Mouse (Mus musculus) intestine, embryonic 15.5 days (tissue): ENCODE measurements around the gene Capg. TPM values are rescaled to one million over a fixed set of nuclear protein-coding genes. Genes with fewer than 3 reads are reported as not detected.

ENCODE experiments used
- ATAC-seq: fragments of 200-750 bp; cut with Nextera tagmentation; 2 replicates; pipeline ENCODE4 v1.8.0; 2017; ENCODE audit warnings: moderate TSS enrichment, moderate library complexity
- H3K27ac ChIP-seq: fragments of 300-500 bp; sonication (generic); 2 replicates; pipeline ENCODE4 v1.5.1; 2015; ENCODE audit warnings: mild to moderate bottlenecking, inconsistent platforms
- H3K27me3 ChIP-seq: fragments of 300-500 bp; sonication (generic); replicated peaks from 2 replicates; pipeline ENCODE4 v1.6.1; 2015; ENCODE audit warnings: inconsistent platforms
- H3K36me3 ChIP-seq: fragments of 300-500 bp; sonication (generic); 2 replicates; pipeline ENCODE4 v1.6.1; 2015; ENCODE audit warnings: inconsistent platforms
- H3K4me1 ChIP-seq: fragments of 300-500 bp; sonication (generic); replicated peaks from 2 replicates; pipeline ENCODE4 v1.6.1; 2015; ENCODE audit warnings: inconsistent platforms
- H3K4me2 ChIP-seq: fragments of 300-500 bp; sonication (generic); replicated peaks from 2 replicates; pipeline ENCODE4 v1.6.1; 2015; ENCODE audit warnings: mild to moderate bottlenecking, inconsistent platforms
- H3K4me3 ChIP-seq: fragments of 300-500 bp; sonication (generic); replicated peaks from 2 replicates; pipeline ENCODE4 v1.5.1; 2015; ENCODE audit warnings: inconsistent platforms
- H3K9ac ChIP-seq: fragments of 300-500 bp; sonication (generic); 2 replicates; pipeline ENCODE4 v1.6.1; 2015; ENCODE audit warnings: inconsistent platforms
- H3K9me3 ChIP-seq: fragments of 300-500 bp; sonication (generic); 2 replicates; pipeline ENCODE4 v1.6.1; 2016; ENCODE audit warnings: inconsistent platforms
- WGBS: fragments of 180-500 bp; shearing (Covaris S2); methylation state at CpG from one replicate; pipeline ENCODE4 v1.1.7; 2015; 5-methylcytosine and 5-hydroxymethylcytosine counted together
- polyA plus RNA-seq: library from polyadenylated mRNA; unstranded; fragments of >200 nt; fragmentation: Nextera tagmentation; extraction: Ambion mirVana; gene quantifications from 2 replicates; pipeline ENCODE4 v1.2.1, GENCODE M21; 2015

The Capg gene
- polyA plus RNA-seq, 1 experiment from 2014 or later = 33.5 TPM

DNA sequence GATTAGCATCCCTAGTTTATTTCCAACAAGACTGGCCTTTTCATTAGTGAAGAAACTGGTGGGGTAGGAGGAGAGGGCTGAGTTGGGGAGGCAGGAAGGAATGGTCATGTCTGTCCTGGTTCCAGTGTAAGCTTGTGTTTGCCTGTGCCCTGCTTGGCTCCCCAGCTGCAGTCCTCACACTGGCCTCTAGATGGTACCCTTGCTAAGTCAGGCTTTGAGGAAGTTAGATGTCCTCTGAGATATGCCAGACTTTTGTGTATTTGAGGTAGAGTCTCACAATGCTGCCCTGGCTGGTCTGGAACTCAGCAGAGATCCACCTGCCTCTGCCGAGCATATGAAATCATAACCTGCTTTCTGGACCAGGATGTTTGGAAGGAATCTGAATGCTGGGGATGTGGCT is 57.5 kb downstream of the Capg start:
- 18% methylated on average over 1 of the region's 1 CpGs for WGBS
- H3K4me1 ChIP-seq = peaks cover 4% of the 10 kb centered on the region; the same call in 1 of the 2 replicates

DNA sequence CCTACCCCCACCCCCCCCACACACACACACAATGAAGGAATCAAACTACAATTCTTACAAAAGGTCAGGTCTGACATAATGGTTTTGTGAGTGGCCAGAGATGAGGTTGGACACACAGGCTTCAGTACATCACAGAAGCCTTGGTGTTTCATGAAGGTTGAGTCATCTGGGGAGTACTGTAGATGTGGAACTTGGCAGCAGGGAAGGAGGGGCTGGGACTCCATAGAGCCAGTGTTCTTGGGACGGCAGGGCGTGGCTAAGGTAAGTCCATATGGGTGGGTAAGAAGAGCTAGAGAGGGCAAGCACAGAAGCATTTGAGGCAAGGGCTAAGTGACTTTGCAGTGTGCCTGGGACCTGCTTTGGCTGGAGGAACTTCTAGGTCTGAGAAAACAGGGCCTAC is 59.9 kb downstream of the Capg start:
- Histone ChIP-seq H3K36me3 (peaks cover 17% of the 10 kb centered on the region), H3K4me3 (no peak overlapping the region), H3K4me2 (no peak overlapping the region), H3K27me3 (no peaks in the 10 kb centered on the region), H3K27ac (no peak overlapping the region), H3K4me1 (no peaks in the 10 kb centered on the region), H3K9ac (no peak overlapping the region), H3K9me3 (no peaks in the 10 kb centered on the region)
- no peak for ATAC-seq
- 87% methylated on average over 2 of the region's 2 CpGs for WGBS

More for the DNA sequence above, 57.5 kb downstream of the Capg start:
- no peaks in the 10 kb centered on the region for H3K27me3 ChIP-seq
- no peak overlapping the region for H3K4me3 ChIP-seq
- H3K9me3 ChIP-seq = no peaks in the 10 kb centered on the region
- no peak overlapping the region for H3K27ac ChIP-seq
- H3K4me2 ChIP-seq = no peak overlapping the region
- no peak overlapping the region for H3K9ac ChIP-seq
- H3K36me3 ChIP-seq = peaks cover 9% of the 10 kb centered on the region
- ATAC-seq = no peak

DNA sequence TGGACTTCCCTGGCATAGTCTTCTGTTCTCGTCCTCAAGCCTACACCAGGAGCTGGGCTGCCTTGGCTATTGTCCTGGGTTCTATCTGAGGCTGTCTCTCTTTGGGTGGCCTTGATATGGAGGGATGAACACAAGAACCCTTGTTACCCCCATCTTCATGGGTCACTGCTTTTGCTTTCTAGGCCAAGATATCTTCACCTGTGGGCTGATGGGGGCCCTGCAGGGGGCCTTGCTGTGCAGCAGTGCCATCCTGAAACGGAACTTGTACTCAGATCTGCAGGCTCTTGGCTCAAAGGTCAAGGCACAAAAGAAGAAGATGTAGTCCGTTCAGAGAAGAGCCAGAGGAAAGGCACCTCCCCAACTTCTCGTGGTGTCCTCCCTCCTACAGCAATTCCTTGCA is 62.9 kb downstream of the Capg start:
- no peak overlapping the region for H3K4me2 ChIP-seq
- no peak overlapping the region for H3K4me3 ChIP-seq
- no peak overlapping the region for H3K9ac ChIP-seq
- WGBS = 80% methylated on average over 4 of the region's 4 CpGs
- no peak for ATAC-seq
- no peaks in the 10 kb centered on the region for H3K9me3 ChIP-seq
- no peaks in the 10 kb centered on the region for H3K27me3 ChIP-seq
- peaks cover 36% of the 10 kb centered on the region for H3K36me3 ChIP-seq
- H3K27ac ChIP-seq = no peak overlapping the region
- no peaks in the 10 kb centered on the region for H3K4me1 ChIP-seq

DNA sequence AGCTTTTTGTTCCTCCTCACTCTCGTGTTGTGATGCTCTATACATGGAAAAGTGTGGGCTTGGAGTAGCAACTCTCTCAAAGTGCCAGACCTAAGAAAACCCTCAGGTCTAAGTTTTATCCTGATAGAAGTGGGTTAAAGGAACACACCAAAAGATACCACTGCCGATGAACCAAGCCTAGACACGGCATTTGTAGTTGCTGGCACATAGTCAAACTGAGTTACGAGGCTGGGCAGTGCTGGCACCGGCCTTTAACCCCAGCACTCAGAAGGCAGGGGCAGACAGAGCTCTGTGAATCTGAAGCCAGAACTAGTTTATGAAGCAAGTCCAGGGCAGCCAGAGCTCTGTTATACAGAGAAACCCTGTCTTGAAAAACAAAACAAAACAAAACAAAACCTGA is 63.5 kb downstream of the Capg start:
- no peak overlapping the region for H3K27ac ChIP-seq
- H3K9ac ChIP-seq = no peak overlapping the region
- no peak overlapping the region for H3K4me2 ChIP-seq
- no peaks in the 10 kb centered on the region for H3K9me3 ChIP-seq
- 84% methylated on average over 5 of the region's 5 CpGs for WGBS
- H3K4me1 ChIP-seq = no peaks in the 10 kb centered on the region
- H3K4me3 ChIP-seq = no peak overlapping the region
- no peak for ATAC-seq
- no peaks in the 10 kb centered on the region for H3K27me3 ChIP-seq
- H3K36me3 ChIP-seq = peaks cover 36% of the 10 kb centered on the region

DNA sequence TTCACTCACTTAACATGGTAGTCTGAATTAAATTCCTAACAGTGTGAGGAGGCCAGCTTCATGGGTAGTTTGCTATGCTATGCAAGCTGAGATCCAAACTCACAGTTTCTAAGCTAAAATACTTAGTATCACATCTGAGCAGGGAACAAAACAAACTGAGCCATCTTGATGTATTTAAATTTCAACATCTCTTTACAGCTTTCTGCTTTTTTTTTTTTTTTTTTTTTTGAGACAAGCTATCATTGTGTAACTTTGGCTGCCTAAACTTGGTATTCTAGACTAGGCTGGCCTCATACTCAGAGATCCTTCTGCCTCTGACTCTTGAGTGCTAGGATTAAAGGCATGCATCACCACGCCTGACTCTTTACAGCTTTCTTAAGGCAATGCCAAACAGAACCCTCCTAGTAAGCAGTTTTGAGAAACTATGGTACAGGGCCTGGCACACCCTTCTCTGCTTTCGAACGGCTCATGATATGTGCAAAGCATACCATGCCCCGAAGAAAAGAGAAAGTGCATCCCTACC is 64.5 kb downstream of the Capg start:
- Histone ChIP-seq H3K4me1 (no peaks in the 10 kb centered on the region), H3K36me3 (peaks cover 41% of the 10 kb centered on the region), H3K9me3 (no peaks in the 10 kb centered on the region), H3K27me3 (no peaks in the 10 kb centered on the region), H3K4me3 (no peak overlapping the region), H3K4me2 (no peak overlapping the region), H3K9ac (no peak overlapping the region), H3K27ac (no peak overlapping the region)
- WGBS = 89% methylated on average over 4 of the region's 4 CpGs
- no peak for ATAC-seq

GRCm38 (mm10) chr6:72610261-72610660 is 66.1 kb downstream of the Capg start:
- no peak overlapping the region for H3K9ac ChIP-seq
- WGBS = 74% methylated on average over 4 of the region's 4 CpGs
- no peak overlapping the region for H3K4me2 ChIP-seq
- no peak overlapping the region for H3K27ac ChIP-seq
- H3K27me3 ChIP-seq = no peaks in the 10 kb centered on the region
- no peaks in the 10 kb centered on the region for H3K9me3 ChIP-seq
- no peak overlapping the region for H3K4me3 ChIP-seq
- H3K4me1 ChIP-seq = peaks cover 11% of the 10 kb centered on the region
- peaks cover 41% of the 10 kb centered on the region for H3K36me3 ChIP-seq
- no peak for ATAC-seq

Other genes with a start within 250 kb of the Capg start
- gene Sftpb, start 239.8 kb upstream of the Capg start, polyA plus RNA-seq = not detected in 2 replicates
- 38.2 and 42.6 TPM in 2 replicates for gene Usp39, start 199.2 kb upstream of the Capg start, polyA plus RNA-seq
- gene 0610030E20Rik, start 197.1 kb upstream of the Capg start, polyA plus RNA-seq = 25.9 and 26.1 TPM in 2 replicates
- gene Tmem150a, start 188.9 kb upstream of the Capg start, polyA plus RNA-seq = 11.3 and 14.4 TPM in 2 replicates
- 122 and 133 TPM in 2 replicates for gene Rnf181, start 177.4 kb upstream of the Capg start, polyA plus RNA-seq
- 19.2 and 19.4 TPM in 2 replicates for gene Vamp5, start 163.9 kb upstream of the Capg start, polyA plus RNA-seq
- gene Vamp8, start 153.7 kb upstream of the Capg start, polyA plus RNA-seq = 193 and 229 TPM in 2 replicates
- gene Ggcx, start 130.1 kb upstream of the Capg start, polyA plus RNA-seq = 23.8 and 23.9 TPM in 2 replicates
- gene Mat2a, start 104.8 kb upstream of the Capg start, polyA plus RNA-seq = 290 and 308 TPM in 2 replicates
- 0.16 TPM in 1 of 2 replicates, not detected in the other for gene Sh2d6, start 22.7 kb upstream of the Capg start, polyA plus RNA-seq
- gene Elmod3, start 54.0 kb downstream of the Capg start, polyA plus RNA-seq = 13.9 and 14.3 TPM in 2 replicates
- 29.7 and 31.6 TPM in 2 replicates for gene Retsat, start 54.1 kb downstream of the Capg start, polyA plus RNA-seq
- gene Tgoln1, start 72.6 kb downstream of the Capg start, polyA plus RNA-seq = 42.2 and 43.3 TPM in 2 replicates
- gene Tcf7l1, start 244.9 kb downstream of the Capg start, polyA plus RNA-seq = 15.0 and 16.2 TPM in 2 replicates